Mouse (Mus musculus): ENCODE results near the gene Kctd14.
A peak's percentile ranks its signal among the peaks of the same experiment; 100 is the strongest.

- TF ChIP-seq EP300 (IDR thresholded peaks at IDR 0.05) (no peak), CTCF (IDR thresholded peaks at IDR 0.05) (peak; percentile 27; the same call in 1 of the 2 replicates)
Observed at GRCm38 (mm10) chr7:97447050-97447531, 4.0 kb upstream of the Kctd14 start.

Measured in lung, postnatal 0 days (tissue).